Mouse (Mus musculus) MEL (cell line): Measurements from ENCODE around the gene Tas2r137. TPM values are rescaled to one million over a fixed set of nuclear protein-coding genes. Genes with fewer than 3 reads are reported as not detected.

ENCODE experiments used
- DNase-seq: peaks from one replicate; pipeline ENCODE4 v3.0.0; 2011; ENCODE audit warnings: low read depth, low spot score
- H3K27ac ChIP-seq: 2 replicates; pipeline ENCODE4 v1.5.1; 2012; ENCODE audit warnings: low read depth, mild to moderate bottlenecking, control low read depth, low read length, moderate library complexity; ENCODE audit not compliant: control insufficient read depth
- H3K27me3 ChIP-seq, 2 experiments: fragments of 150-350 bp in 1 of 2; sonication (generic) in 1 of 2; 2 replicates each; pipeline ENCODE4 v1.6.1; 2012; ENCODE audit warnings: low read length in 2 of 2, mild to moderate bottlenecking in 2 of 2, improper control_type of control experiment in 1 of 2, moderate library complexity in 1 of 2; ENCODE audit not compliant: insufficient read depth in 2 of 2, control insufficient read depth in 1 of 2
- H3K36me3 ChIP-seq, 2 experiments: 2 replicates each; pipeline ENCODE4 v1.6.1; 2012 to 2014; ENCODE audit warnings: low read length in 2 of 2, improper control_type of control experiment in 1 of 2, inconsistent platforms in 1 of 2, mild to moderate bottlenecking in 1 of 2; ENCODE audit not compliant: insufficient read depth in 2 of 2, control insufficient read depth in 1 of 2
- H3K4me1 ChIP-seq, 2 experiments: fragments of 150-350 bp in 1 of 2; sonication (generic) in 1 of 2; 2 replicates each; pipeline ENCODE4 v1.6.1; 2012; ENCODE audit warnings: low read length in 2 of 2, improper control_type of control experiment in 1 of 2, mild to moderate bottlenecking in 1 of 2; ENCODE audit not compliant: insufficient read depth in 2 of 2, control insufficient read depth in 1 of 2
- H3K4me3 ChIP-seq, 2 experiments: fragments of 150-350 bp in 1 of 2; sonication (generic) in 1 of 2; 2 replicates each; pipeline ENCODE4 v1.5.1; 2012; ENCODE audit warnings: low read depth in 2 of 2, low read length in 2 of 2, mild to moderate bottlenecking in 2 of 2, moderate library complexity in 2 of 2, control low read depth in 1 of 2, improper control_type of control experiment in 1 of 2; ENCODE audit not compliant: control insufficient read depth in 1 of 2, insufficient read depth in 1 of 2
- H3K79me2 ChIP-seq: 2 replicates; pipeline ENCODE4 v1.6.1; 2012; ENCODE audit warnings: mild to moderate bottlenecking, low read length, moderate library complexity; ENCODE audit not compliant: control insufficient read depth, poor library complexity, insufficient read depth
- H3K9ac ChIP-seq: 2 replicates; pipeline ENCODE4 v1.6.1; 2012; ENCODE audit warnings: low read depth, mild to moderate bottlenecking, control low read depth, low read length, moderate library complexity; ENCODE audit not compliant: control insufficient read depth, poor library complexity, severe bottlenecking
- H3K9me3 ChIP-seq: fragments of 150-350 bp; sonication (generic); replicated peaks from 2 replicates; pipeline ENCODE4 v1.6.1; 2012; ENCODE audit warnings: mild to moderate bottlenecking, low read length, improper control_type of control experiment, moderate library complexity; ENCODE audit not compliant: insufficient read depth
- CHD1 ChIP-seq: IDR thresholded peaks from 2 replicates; pipeline ENCODE4 v1.6.1; 2012; ENCODE audit warnings: low read depth, mild to moderate bottlenecking, inconsistent platforms, low read length, improper control_type of control experiment
- CTCF ChIP-seq, 3 experiments: IDR thresholded peaks in 2 of 3; conservative IDR thresholded peaks in 1 of 3; 2 replicates each; pipeline ENCODE4 v1.5.1; 2011 to 2012; ENCODE audit warnings: low read length in 3 of 3, low read depth in 2 of 3, mild to moderate bottlenecking in 2 of 3, improper control_type of control experiment in 1 of 3, inconsistent platforms in 1 of 3, mixed read lengths in 1 of 3, moderate library complexity in 1 of 3; ENCODE audit not compliant: control insufficient read depth in 1 of 3, insufficient read depth in 1 of 3, poor library complexity in 1 of 3, severe bottlenecking in 1 of 3
- E2F4 ChIP-seq: IDR thresholded peaks from 2 replicates; pipeline ENCODE4 v1.6.1; 2011; ENCODE audit warnings: low read depth, low read length, improper control_type of control experiment, borderline replicate concordance
- GATA1 ChIP-seq: IDR thresholded peaks from 2 replicates; pipeline ENCODE4 v1.6.1; 2011; ENCODE audit warnings: low read depth, low read length, improper control_type of control experiment
- MYC ChIP-seq: IDR thresholded peaks from 2 replicates; pipeline ENCODE4 v1.6.1; 2011; ENCODE audit warnings: low read depth, mild to moderate bottlenecking, low read length, improper control_type of control experiment, moderate library complexity
- NRF1 ChIP-seq: IDR thresholded peaks from 2 replicates; pipeline ENCODE4 v1.6.1; 2014; ENCODE audit warnings: low read depth, mild to moderate bottlenecking, inconsistent platforms, low read length, improper control_type of control experiment, moderate library complexity; ENCODE audit not compliant: poor library complexity, insufficient read depth, severe bottlenecking
- POLR2AphosphoS5 ChIP-seq: IDR thresholded peaks from 2 replicates; pipeline ENCODE4 v1.6.1; 2012; ENCODE audit warnings: low read depth, borderline replicate concordance, mild to moderate bottlenecking, inconsistent platforms, low read length, moderate library complexity, mixed read lengths
- RAD21 ChIP-seq: IDR thresholded peaks from 2 replicates; pipeline ENCODE4 v1.6.1; 2011; ENCODE audit warnings: mild to moderate bottlenecking, low read depth, low read length, improper control_type of control experiment
- SIN3A ChIP-seq: IDR thresholded peaks from 2 replicates; pipeline ENCODE4 v1.6.1; 2012; ENCODE audit warnings: low read length, improper control_type of control experiment, inconsistent platforms
- SMC3 ChIP-seq: IDR thresholded peaks from 2 replicates; pipeline ENCODE4 v1.6.1; 2011; ENCODE audit warnings: low read depth, low read length, improper control_type of control experiment
- TCF12 ChIP-seq: IDR thresholded peaks from 2 replicates; pipeline ENCODE4 v1.6.1; 2014; ENCODE audit warnings: low read depth, mild to moderate bottlenecking, inconsistent platforms, low read length, improper control_type of control experiment, moderate library complexity
- ZNF384 ChIP-seq: IDR thresholded peaks from 2 replicates; pipeline ENCODE4 v1.6.1; 2012; ENCODE audit warnings: low read depth, mild to moderate bottlenecking, inconsistent platforms, low read length, improper control_type of control experiment
- polyA plus RNA-seq, 2 experiments: library from polyadenylated mRNA; stranded (reverse) in 1 of 2; unstranded in 1 of 2; fragments of >175 nt in 1 of 2; fragments of >200 nt in 1 of 2; gene quantifications; 2 replicates each; pipeline versions ENCODE4 v1.2.1 to v1.2.4; 2012; ENCODE audit warnings: low replicate concordance in 2 of 2, low read depth in 1 of 2; ENCODE audit not compliant: insufficient read length in 2 of 2, insufficient read depth in 1 of 2, missing spikeins in 1 of 2
- total RNA-seq: library from RNA; depleted of rRNA; stranded (reverse); fragments of 300-350 nt; gene quantifications from 2 replicates; pipeline ENCODE4 v1.2.3, GENCODE M21; 2012

The Tas2r137 gene
- total and polyA plus RNA-seq, 3 experiments: not detected

GRCm38 (mm10) chr6:40454436-40455041 is 36.5 kb upstream of the Tas2r137 start:
- Histone ChIP-seq H3K9me3 (no peaks in the 10 kb centered on the region), H3K4me1 (no peaks in the 10 kb centered on the region), H3K4me3 (peak overlapping the region in 1 of 2 experiments; percentile 36; a peak in 2 of 4 replicates), H3K36me3 (peaks cover 0 to 2% of the 10 kb centered on the region in 2 experiments; a peak in 1 of 4 replicates), H3K9ac (peak overlapping the region; percentile 43), H3K27ac (no peak overlapping the region), H3K79me2 (no peaks in the 10 kb centered on the region), H3K27me3 (peaks cover 8 to 10% of the 10 kb centered on the region in 2 experiments)
- peak; percentile 61 for DNase-seq
- no peak for TF ChIP-seq CHD1
- TF ChIP-seq CTCF (IDR thresholded peaks at IDR 0.05 in 2 of 3, conservative IDR thresholded peaks at IDR 0.05 in 1 of 3; ENCODE audit: control insufficient read depth in 1 of 3, insufficient read depth in 1 of 3, low read depth in 2 of 3, low read length in 3 of 3, poor library complexity in 1 of 3, severe bottlenecking in 1 of 3): peak; percentile 29 to 74 (median 65)
- no peak for TF ChIP-seq MYC
- peak; percentile 31 for TF ChIP-seq ZNF384
- peak; percentile 61 for TF ChIP-seq SMC3
- peak; percentile 41 for TF ChIP-seq RAD21

DNA sequence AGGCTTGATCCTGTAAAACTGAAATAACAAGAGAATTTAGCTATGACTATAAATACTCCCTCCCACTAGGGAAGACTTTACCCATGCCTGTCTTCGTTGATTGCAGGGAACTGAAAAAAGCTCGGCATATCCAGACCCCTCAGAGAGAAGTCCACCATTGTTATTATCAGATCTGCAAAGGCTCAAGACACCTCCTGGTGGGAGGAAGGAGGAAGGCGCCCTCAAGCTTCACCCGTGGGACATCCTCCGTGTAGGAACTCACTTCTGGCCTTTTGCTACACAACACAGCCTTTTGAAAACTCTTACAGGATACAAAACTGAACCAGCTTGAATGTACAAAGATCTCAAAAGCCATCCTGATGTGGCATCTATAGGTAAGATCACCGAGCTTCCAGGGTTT is 25.3 kb upstream of the Tas2r137 start:
- H3K9me3 ChIP-seq: no peaks in the 10 kb centered on the region
- no peak overlapping the region for H3K4me3 ChIP-seq
- peaks cover 0 to 2% of the 10 kb centered on the region in 2 experiments; a peak in 1 of 4 replicates for H3K36me3 ChIP-seq
- peak; percentile 28 for DNase-seq
- H3K9ac ChIP-seq: no peak overlapping the region
- TF ChIP-seq GATA1 (peak; percentile 33; the same call in 1 of the 2 replicates), CTCF (IDR thresholded peaks at IDR 0.05 in 2 of 3, conservative IDR thresholded peaks at IDR 0.05 in 1 of 3; ENCODE audit: control insufficient read depth in 1 of 3, insufficient read depth in 1 of 3, low read depth in 2 of 3, low read length in 3 of 3, poor library complexity in 1 of 3, severe bottlenecking in 1 of 3) (peak; percentile 15 to 41 (median 22); a peak in 4 of 6 replicates), POLR2AphosphoS5 (no peak), E2F4 (no peak), RAD21 (peak; percentile 9), TCF12 (no peak), SIN3A (no peak), NRF1 (no peak), SMC3 (peak; percentile 20)
- H3K4me1 ChIP-seq: peaks cover 0 to 3% of the 10 kb centered on the region in 2 experiments; a peak in 2 of 4 replicates
- no peak overlapping the region for H3K27ac ChIP-seq
- H3K27me3 ChIP-seq: peaks cover 0 to 3% of the 10 kb centered on the region in 2 experiments; a peak in 2 of 4 replicates
- H3K79me2 ChIP-seq: no peaks in the 10 kb centered on the region
